Mouse (Mus musculus): ENCODE results near the gene Kdm1b.
A peak's percentile ranks its signal among the peaks of the same experiment; 100 is the strongest.

The Kdm1b gene

GRCm38 (mm10) chr13:47043030-47043680 is at the start of gene Kdm1b:
Kdm1b (plus strand) TSS chr13:47043499.
- DNase-seq, result peak; percentile 100

GRCm38 (mm10) chr13:46997355-46997754 is 45.9 kb upstream of the Kdm1b start:
- DNase-seq, result no peak

GRCm38 (mm10) chr13:46999498-46999897 is 43.8 kb upstream of the Kdm1b start:
- DNase-seq, result no peak

GRCm38 (mm10) chr13:47001590-47001989 is 41.7 kb upstream of the Kdm1b start:
- no peak for DNase-seq

GRCm38 (mm10) chr13:47013740-47014139 is 29.6 kb upstream of the Kdm1b start:
- DNase-seq, result no peak

- peak; percentile 88 for DNase-seq
These were observed 28.7 kb upstream of the Kdm1b start, which contains the start of gene Nhlrc1 for GRCm38 (mm10) chr13:47014334-47015194. Nhlrc1 (minus strand) TSS chr13:47014850.

- no peak for DNase-seq
These were observed 28.2 kb upstream of the Kdm1b start for GRCm38 (mm10) chr13:47015195-47015501.

- DNase-seq, result peak; percentile 54
These were observed 26.0 kb upstream of the Kdm1b start for GRCm38 (mm10) chr13:47017259-47017658.

- no peak for DNase-seq
These were observed 23.5 kb upstream of the Kdm1b start for GRCm38 (mm10) chr13:47019774-47020173.

GRCm38 (mm10) chr13:47020798-47021197 is 22.5 kb upstream of the Kdm1b start:
- no peak for DNase-seq

- no peak for DNase-seq
These were observed 12.8 kb upstream of the Kdm1b start for GRCm38 (mm10) chr13:47030376-47031107.

- DNase-seq, result no peak
These were observed 9.7 kb upstream of the Kdm1b start for GRCm38 (mm10) chr13:47033602-47034001.

GRCm38 (mm10) chr13:47037946-47038345 is 5.4 kb upstream of the Kdm1b start:
- DNase-seq, result no peak

GRCm38 (mm10) chr13:47040061-47040460 is 3.2 kb upstream of the Kdm1b start:
- DNase-seq, result no peak

- no peak for DNase-seq
These were observed 1.2 kb upstream of the Kdm1b start for GRCm38 (mm10) chr13:47042024-47042633.

- peak; percentile 58 for DNase-seq
These were observed 726 bp downstream of the Kdm1b start for GRCm38 (mm10) chr13:47043833-47044616.

GRCm38 (mm10) chr13:47044617-47044947 is 1.3 kb downstream of the Kdm1b start, which contains the start of gene Tpmt:
Tpmt (minus strand) TSS chr13:47044737.
- DNase-seq, result peak; percentile 52

- DNase-seq, result no peak
These were observed 4.7 kb downstream of the Kdm1b start for GRCm38 (mm10) chr13:47047996-47048395.

GRCm38 (mm10) chr13:47050009-47050408 is 6.7 kb downstream of the Kdm1b start:
- DNase-seq, result no peak

- no peak for DNase-seq
These were observed 10.7 kb downstream of the Kdm1b start for GRCm38 (mm10) chr13:47053971-47054370.

GRCm38 (mm10) chr13:47056126-47056525 is 12.8 kb downstream of the Kdm1b start:
- peak; percentile 80 for DNase-seq

GRCm38 (mm10) chr13:47056781-47057180 is 13.5 kb downstream of the Kdm1b start:
- peak; percentile 53 for DNase-seq
